ENCODE assay signal across 8 mouse cellular contexts in genomic region chr2:128123921-128124683, GRCm38 (mm10). TPM values are rescaled to one million over a fixed set of nuclear protein-coding genes. Genes with fewer than 3 reads are reported as not detected.
DNase-seq lines count a peak whose midpoint lies in the region; ATAC-seq and TF ChIP-seq lines count a peak whose summit lies in the region.

No protein-coding gene starts in this region.

- peak overlapping the region; percentile 90 for H3K4me3 ChIP-seq in E14TG2a.4 (replicated peaks; ENCODE audit: low read length)
- H3K4me3 ChIP-seq in forebrain, embryonic 13.5 days = peak overlapping the region; percentile 66
- peak overlapping the region; percentile 17 for H3K4me3 ChIP-seq in kidney, postnatal 0 days (replicated peaks; ENCODE audit: low read depth, low read length)
- H3K4me3 ChIP-seq in midbrain, embryonic 10.5 days = peak overlapping the region; percentile 67

- TF ChIP-seq CTCF in E14TG2a.4 (conservative IDR thresholded peaks at IDR 0.05; ENCODE audit: low read length) = no peak
- TF ChIP-seq CTCF in kidney, postnatal 0 days (IDR thresholded peaks at IDR 0.05; ENCODE audit: low read depth) = no peak

- ATAC-seq in forebrain, embryonic 13.5 days = no peak
- no peak for ATAC-seq in kidney, postnatal 0 days (replicated peaks; ENCODE audit: low FRiP score, low read depth)
- no peak for ATAC-seq in inflammation-experienced regulatory T-cells, adult 6 months

- H3K9me3 ChIP-seq in E14TG2a.4 (ENCODE audit: low read length) = no peaks in the 10 kb centered on the region
- H3K9me3 ChIP-seq in forebrain, embryonic 13.5 days (replicated peaks) = no peaks in the 10 kb centered on the region
- no peaks in the 10 kb centered on the region for H3K9me3 ChIP-seq in kidney, postnatal 0 days (replicated peaks; ENCODE audit: low read length)
- no peaks in the 10 kb centered on the region for H3K9me3 ChIP-seq in midbrain, embryonic 10.5 days (replicated peaks)

- peaks cover 7% of the 10 kb centered on the region for H3K36me3 ChIP-seq in E14TG2a.4 (ENCODE audit: insufficient read depth, low read length)
- no peaks in the 10 kb centered on the region for H3K36me3 ChIP-seq in forebrain, embryonic 13.5 days (ENCODE audit: poor library complexity, severe bottlenecking)
- H3K36me3 ChIP-seq in kidney, postnatal 0 days (ENCODE audit: insufficient read depth, low read length) = no peaks in the 10 kb centered on the region
- H3K36me3 ChIP-seq in midbrain, embryonic 10.5 days = peaks cover 6% of the 10 kb centered on the region; the same call in 1 of the 2 replicates

- peak; percentile 8 for DNase-seq in cerebellum, adult 8-10 months
- no peak for DNase-seq in cerebellum, adult 9-10 months
- no peak for DNase-seq in kidney, postnatal 0 days (ENCODE audit: low spot score)
- peak; percentile 58 for DNase-seq in midbrain, embryonic 10.5 days (ENCODE audit: low spot score)
- peak; percentile 41 for DNase-seq in thymus, postnatal 4 days

- H3K27ac ChIP-seq in forebrain, embryonic 13.5 days = no peak overlapping the region
- H3K27ac ChIP-seq in kidney, postnatal 0 days = no peak overlapping the region
- peak overlapping the region; percentile 94 for H3K27ac ChIP-seq in midbrain, embryonic 10.5 days (replicated peaks)

- H3K9ac ChIP-seq in forebrain, embryonic 13.5 days = peak overlapping the region; percentile 9; the same call in 1 of the 2 replicates
- no peak overlapping the region for H3K9ac ChIP-seq in kidney, postnatal 0 days (ENCODE audit: low read depth, low read length)

- peak overlapping the region; percentile 99 for H3K4me2 ChIP-seq in forebrain, embryonic 13.5 days
- peak overlapping the region; percentile 99 for H3K4me2 ChIP-seq in kidney, postnatal 0 days (ENCODE audit: low read length)

- H3K4me1 ChIP-seq in E14TG2a.4 (replicated peaks; ENCODE audit: low read depth, low read length) = peaks cover 46% of the 10 kb centered on the region
- peaks cover 45% of the 10 kb centered on the region for H3K4me1 ChIP-seq in forebrain, embryonic 13.5 days
- peaks cover 35% of the 10 kb centered on the region for H3K4me1 ChIP-seq in kidney, postnatal 0 days (replicated peaks; ENCODE audit: insufficient read depth, low read length)
- H3K4me1 ChIP-seq in midbrain, embryonic 10.5 days = peaks cover 59% of the 10 kb centered on the region

- WGBS in forebrain, embryonic 13.5 days = 1% methylated on average over 23 of the region's 23 CpGs
- 9% methylated on average over 23 of the region's 23 CpGs for WGBS in kidney, postnatal 0 days
- 2% methylated on average over 23 of the region's 23 CpGs for WGBS in midbrain, embryonic 10.5 days

- H3K27me3 ChIP-seq in E14TG2a.4 (ENCODE audit: insufficient read depth, low read length) = peaks cover 58% of the 10 kb centered on the region
- peaks cover 41% of the 10 kb centered on the region for H3K27me3 ChIP-seq in forebrain, embryonic 13.5 days
- peaks cover 9% of the 10 kb centered on the region; the same call in 1 of the 2 replicates for H3K27me3 ChIP-seq in kidney, postnatal 0 days (ENCODE audit: insufficient read depth, low read length)
- peaks cover 52% of the 10 kb centered on the region for H3K27me3 ChIP-seq in midbrain, embryonic 10.5 days (ENCODE audit: low read depth, poor library complexity, severe bottlenecking)

RNA-seq across cellular contexts. Expression of gene Bcl2l11, which starts 1.7 kb away (rescaled TPM):
- polyA plus RNA-seq in forebrain, embryonic 13.5 days (2015; fragmentation: Nextera tagmentation; extraction: Ambion mirVana) = 11.0 and 12.1 TPM in 2 replicates
- 15.7 and 16.5 TPM in 2 replicates for polyA plus RNA-seq in kidney, postnatal 0 days (2015; fragmentation: Nextera tagmentation; extraction: Ambion mirVana)
- 25.0 and 25.1 TPM in 2 replicates for polyA plus RNA-seq in midbrain, embryonic 10.5 days (2016; fragmentation: Nextera tagmentation; extraction: Ambion mirVana)
- 10 to 100 TPM in 2 of 3 experiments, 1 to 10 TPM in 1; 8.8 to 16.6 (median 14.3) TPM for polyA plus RNA-seq in inflammation-experienced regulatory T-cells, adult 6 months (2017; shearing (Covaris generic))

Comparison
In these comparisons a context has a peak if more than half of its experiments do, and no peak if none do; other contexts are left out.
1. DNase-seq: peak in cerebellum, adult 8-10 months (single experiment), midbrain, embryonic 10.5 days (single experiment) and thymus, postnatal 4 days (single experiment); none in cerebellum, adult 9-10 months (single experiment) and kidney, postnatal 0 days (single experiment).
2. H3K4me3 ChIP-seq: peak in every context shown above with its lines; median percentile 90 in E14TG2a.4; 67 in midbrain, embryonic 10.5 days; 66 in forebrain, embryonic 13.5 days; 17 in kidney, postnatal 0 days.